Mouse (Mus musculus) mouse embryonic stem cell (cell line): ENCODE results near the gene Agbl3.

ENCODE experiments used
- in situ Hi-C, 2 experiments: fragments of 300-500 bp; cut with MboI; formaldehyde crosslinking; loops; 1 replicate in 1 of 2; 3 replicates in 1 of 2; pipeline ENCODE4 v1.14.3; 2019 to 2020; ENCODE audit warnings: low sequenced_read_pairs in 2 of 2, low pct_unique_long_range_greater_than_20kb in 1 of 2, mixed read lengths in 1 of 2; ENCODE audit not compliant: unreplicated experiment in 1 of 2

Agbl3 gene

GRCm38 (mm10) chr6:34895569-34895968, 115.3 kb downstream of the Agbl3 start:
- in situ Hi-C loops: no loop called here

GRCm38 (mm10) chr6:34896168-34896780, 116.0 kb downstream of the Agbl3 start:
- in situ Hi-C loops: no loop called here

GRCm38 (mm10) chr6:34899127-34899526, 118.9 kb downstream of the Agbl3 start:
- in situ Hi-C loops: no loop called here

- in situ Hi-C loops: loop anchor here in 1 of 2 experiments (25.0 kb wide), 1 partner anchor 389 kb away; no protein-coding TSS in a partner anchor
Observed at GRCm38 (mm10) chr6:34900990-34901389, 120.8 kb downstream of the Agbl3 start.

GRCm38 (mm10) chr6:34901911-34902444, 121.7 kb downstream of the Agbl3 start:
- in situ Hi-C loops: loop anchor here in 1 of 2 experiments (25.0 kb wide), 1 partner anchor 390 kb away; no protein-coding TSS in a partner anchor

- in situ Hi-C loops: loop anchor here in 1 of 2 experiments (25.0 kb wide), 1 partner anchor 390 kb away; no protein-coding TSS in a partner anchor
Observed at GRCm38 (mm10) chr6:34902578-34902977, 122.3 kb downstream of the Agbl3 start.

- in situ Hi-C loops: loop anchor here in 1 of 2 experiments (25.0 kb wide), 1 partner anchor 391 kb away; no protein-coding TSS in a partner anchor
Observed at GRCm38 (mm10) chr6:34903441-34903840, 123.2 kb downstream of the Agbl3 start.

- in situ Hi-C loops: loop anchor here in 1 of 2 experiments (25.0 kb wide), 1 partner anchor 392 kb away; no protein-coding TSS in a partner anchor
Observed at GRCm38 (mm10) chr6:34903851-34904250, 123.6 kb downstream of the Agbl3 start.

- in situ Hi-C loops: loop anchor here in 1 of 2 experiments (25.0 kb wide), 1 partner anchor 392 kb away; no protein-coding TSS in a partner anchor
Observed at GRCm38 (mm10) chr6:34904361-34904760, 124.1 kb downstream of the Agbl3 start.

- in situ Hi-C loops: loop anchor here in 1 of 2 experiments (25.0 kb wide), 1 partner anchor 394 kb away; no protein-coding TSS in a partner anchor
Observed at GRCm38 (mm10) chr6:34906125-34906524, 125.9 kb downstream of the Agbl3 start.

GRCm38 (mm10) chr6:34906661-34907060, 126.4 kb downstream of the Agbl3 start:
- in situ Hi-C loops: loop anchor here in 1 of 2 experiments (25.0 kb wide), 1 partner anchor 394 kb away; no protein-coding TSS in a partner anchor

GRCm38 (mm10) chr6:34907121-34907614, 126.9 kb downstream of the Agbl3 start:
- in situ Hi-C loops: loop anchor here in 1 of 2 experiments (25.0 kb wide), 1 partner anchor 395 kb away; no protein-coding TSS in a partner anchor

- in situ Hi-C loops: loop anchor here in 1 of 2 experiments (25.0 kb wide), 1 partner anchor 395 kb away; no protein-coding TSS in a partner anchor
Observed at GRCm38 (mm10) chr6:34907696-34908260, 127.5 kb downstream of the Agbl3 start.
